Mouse (Mus musculus): ENCODE results near the gene Sept8.

Sept8 gene

DNA sequence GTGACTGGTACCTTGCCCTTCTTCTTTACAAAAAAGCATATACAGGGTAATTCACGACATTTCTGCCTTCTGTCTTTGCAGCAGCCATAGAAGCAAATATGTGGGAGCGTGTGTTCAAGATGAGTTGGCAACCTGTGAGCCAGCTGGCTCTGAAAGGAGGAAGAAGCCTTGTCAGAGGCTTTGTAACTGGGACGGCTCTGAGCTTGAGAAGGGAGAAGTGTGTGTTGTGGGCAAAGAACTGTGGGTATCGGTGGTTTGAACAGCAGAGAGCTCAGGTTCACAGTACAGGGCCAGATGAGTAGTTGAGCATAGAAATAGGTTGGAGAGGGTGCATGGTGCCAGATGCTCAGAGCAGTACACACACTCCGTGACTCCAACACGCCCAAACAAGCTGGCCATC, 22.1 kb upstream of the Sept8 start:
- DNase-seq = peak; percentile 66

GRCm38 (mm10) chr11:53500569-53500968, 18.5 kb upstream of the Sept8 start:
- DNase-seq = no peak

- no peak for DNase-seq
Measured at GRCm38 (mm10) chr11:53502039-53502765, 16.9 kb upstream of the Sept8 start.

- DNase-seq = no peak
Measured at GRCm38 (mm10) chr11:53503738-53504137, 15.3 kb upstream of the Sept8 start.

GRCm38 (mm10) chr11:53504376-53504775, 14.7 kb upstream of the Sept8 start:
- peak; percentile 72 for DNase-seq

GRCm38 (mm10) chr11:53505026-53505663, 13.9 kb upstream of the Sept8 start:
- peak; percentile 99 for DNase-seq

- DNase-seq = no peak
Measured at GRCm38 (mm10) chr11:53507098-53507805, 11.8 kb upstream of the Sept8 start.

GRCm38 (mm10) chr11:53508152-53508551, 10.9 kb upstream of the Sept8 start:
- DNase-seq = no peak

DNA sequence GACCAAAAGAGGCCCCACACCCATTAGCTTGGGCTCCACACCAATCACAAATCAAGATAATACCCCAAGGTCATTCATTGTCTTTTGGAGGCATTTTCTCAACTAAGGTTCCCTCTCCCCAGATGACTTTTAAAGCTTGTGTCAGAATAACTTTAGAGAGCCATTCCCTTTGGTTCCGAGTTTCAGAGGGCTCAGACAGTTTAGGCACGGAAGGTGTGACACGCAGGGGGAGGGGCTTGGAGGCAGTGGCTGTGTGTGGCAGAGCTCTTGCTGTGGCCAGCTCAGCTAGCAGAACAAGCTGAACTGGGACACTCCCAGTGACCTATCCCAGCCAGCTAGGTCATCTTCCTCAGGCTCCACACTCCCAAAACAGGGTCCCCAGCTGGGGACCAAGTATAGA, 10.5 kb upstream of the Sept8 start:
- no peak for DNase-seq

GRCm38 (mm10) chr11:53510351-53510750, 8.7 kb upstream of the Sept8 start:
- no peak for DNase-seq

- DNase-seq = no peak
Measured at GRCm38 (mm10) chr11:53516775-53517627, 2.1 kb upstream of the Sept8 start.

GRCm38 (mm10) chr11:53518759-53519158, 298 bp upstream of the Sept8 start:
- no peak for DNase-seq

GRCm38 (mm10) chr11:53520122-53520978, 1.3 kb downstream of the Sept8 start:
- peak; percentile 90 for DNase-seq

- DNase-seq = peak; percentile 73
Measured at GRCm38 (mm10) chr11:53521120-53521820, 2.2 kb downstream of the Sept8 start.

- no peak for DNase-seq
Measured at GRCm38 (mm10) chr11:53521821-53522131, 2.7 kb downstream of the Sept8 start.

GRCm38 (mm10) chr11:53522362-53522761, 3.3 kb downstream of the Sept8 start:
- no peak for DNase-seq

DNA sequence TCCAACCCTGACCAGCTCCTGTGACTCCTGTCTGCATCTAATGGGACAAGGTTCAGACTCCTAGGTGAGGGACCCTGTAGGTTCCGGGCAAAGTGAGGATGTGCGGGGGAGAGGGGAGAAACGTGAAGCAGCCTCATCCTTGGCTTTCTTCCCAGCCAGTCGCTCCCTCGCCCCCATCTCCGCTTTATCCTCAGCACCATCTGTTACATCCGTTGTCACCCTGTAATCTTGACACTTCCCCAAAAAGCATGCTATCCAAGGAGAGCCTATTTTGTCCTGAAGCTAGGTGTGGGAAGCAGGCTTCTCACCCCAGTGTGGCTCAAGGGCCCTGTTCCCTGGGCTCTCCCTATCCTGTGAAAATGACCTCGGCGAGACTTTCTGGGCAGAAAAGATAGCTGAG, 3.9 kb downstream of the Sept8 start:
- peak; percentile 94 for DNase-seq

- peak; percentile 75 for DNase-seq
Measured at GRCm38 (mm10) chr11:53523545-53524405, 4.7 kb downstream of the Sept8 start.

GRCm38 (mm10) chr11:53524905-53525304, 5.8 kb downstream of the Sept8 start:
- peak; percentile 67 for DNase-seq

DNA sequence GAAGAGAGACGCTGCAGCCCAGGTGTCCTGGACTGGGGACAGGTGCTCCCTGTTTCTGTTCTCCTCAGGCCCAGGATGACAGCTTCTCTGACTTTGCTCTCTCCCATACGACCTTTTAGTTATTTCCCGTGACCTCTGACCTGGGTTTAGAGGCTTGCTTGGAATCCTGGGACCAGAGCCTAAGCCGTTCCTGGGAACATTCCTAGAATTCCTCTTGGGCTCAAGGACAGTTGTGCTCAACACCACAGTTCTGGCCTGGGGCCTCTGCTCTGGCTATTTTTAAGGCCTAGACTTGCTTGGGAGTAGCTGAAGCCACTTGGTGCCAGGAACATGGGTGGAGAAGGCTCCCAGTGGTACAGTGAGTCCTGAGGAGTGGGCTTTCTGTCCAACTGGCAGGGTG, 6.4 kb downstream of the Sept8 start:
- peak; percentile 61 for DNase-seq

All from cerebellum, adult 9-11 months (tissue).